Mouse (Mus musculus): ENCODE measurements around the gene Gm5129.

Gene Gm5129

GRCm38 (mm10) chr5:29721159-29721558, 14.6 kb downstream of the Gm5129 start:
- no peak for DNase-seq

DNA sequence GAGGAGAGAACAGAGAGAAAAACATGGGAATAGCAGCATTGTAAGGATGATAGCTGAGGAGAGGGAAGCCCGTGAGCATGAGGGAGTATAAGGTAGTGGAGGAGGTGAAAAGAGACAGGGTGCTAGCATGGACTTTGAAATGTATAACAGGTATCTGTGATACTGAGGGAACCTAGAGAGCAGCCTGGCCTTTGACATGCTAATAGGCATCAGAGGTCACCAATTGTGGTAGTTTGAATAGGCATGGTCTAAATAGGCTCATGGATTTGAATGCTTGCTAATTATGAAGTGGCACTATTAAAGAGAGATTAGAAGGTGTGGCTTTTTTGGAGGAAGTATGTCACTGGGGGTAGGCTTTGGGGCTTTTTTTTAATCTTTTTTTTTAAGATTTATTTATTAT, 22.8 kb downstream of the Gm5129 start:
- no peak for DNase-seq

DNA sequence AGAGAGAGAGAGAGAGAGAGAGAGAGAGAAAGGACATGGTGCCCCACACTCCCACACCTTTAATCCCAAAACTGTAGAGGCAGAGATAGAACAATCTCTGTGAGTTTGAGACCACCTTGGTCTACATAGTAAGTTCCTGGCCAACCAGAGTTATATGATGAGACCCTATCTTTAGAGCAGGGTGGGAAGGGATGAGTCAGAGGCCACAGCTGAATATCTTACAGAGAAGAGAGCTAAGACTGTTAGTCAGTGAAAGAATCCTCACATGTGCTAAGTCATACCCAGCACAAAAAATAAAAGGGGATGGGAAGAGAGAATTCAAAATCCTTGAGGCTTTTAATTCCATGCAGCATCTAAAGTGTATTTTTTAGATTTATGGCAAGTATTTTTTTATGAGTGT, 24.1 kb downstream of the Gm5129 start:
- DNase-seq, result no peak

GRCm38 (mm10) chr5:29708258-29708657, 27.5 kb downstream of the Gm5129 start:
- DNase-seq, result peak in 1 of 2 experiments; percentile 45

DNA sequence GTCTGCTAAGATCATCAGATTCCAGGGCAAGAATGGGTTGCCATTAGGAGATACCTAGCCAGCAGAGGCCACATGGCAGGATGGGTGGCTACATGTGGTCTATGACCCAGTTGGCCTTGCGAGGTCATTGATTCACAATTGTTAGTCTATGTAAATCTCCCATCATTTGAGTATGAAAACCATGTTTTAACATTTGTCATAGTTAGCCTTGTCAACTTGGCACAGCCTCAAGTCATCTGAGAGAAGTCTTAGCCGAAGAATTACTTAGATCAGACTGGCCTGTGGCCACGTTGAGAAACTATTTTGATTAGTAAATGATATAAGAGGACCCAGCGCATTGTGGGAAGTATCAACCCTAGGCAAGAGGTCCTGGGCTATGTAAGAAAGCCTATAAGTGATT, 28.5 kb downstream of the Gm5129 start:
- DNase-seq, result no peak

DNA sequence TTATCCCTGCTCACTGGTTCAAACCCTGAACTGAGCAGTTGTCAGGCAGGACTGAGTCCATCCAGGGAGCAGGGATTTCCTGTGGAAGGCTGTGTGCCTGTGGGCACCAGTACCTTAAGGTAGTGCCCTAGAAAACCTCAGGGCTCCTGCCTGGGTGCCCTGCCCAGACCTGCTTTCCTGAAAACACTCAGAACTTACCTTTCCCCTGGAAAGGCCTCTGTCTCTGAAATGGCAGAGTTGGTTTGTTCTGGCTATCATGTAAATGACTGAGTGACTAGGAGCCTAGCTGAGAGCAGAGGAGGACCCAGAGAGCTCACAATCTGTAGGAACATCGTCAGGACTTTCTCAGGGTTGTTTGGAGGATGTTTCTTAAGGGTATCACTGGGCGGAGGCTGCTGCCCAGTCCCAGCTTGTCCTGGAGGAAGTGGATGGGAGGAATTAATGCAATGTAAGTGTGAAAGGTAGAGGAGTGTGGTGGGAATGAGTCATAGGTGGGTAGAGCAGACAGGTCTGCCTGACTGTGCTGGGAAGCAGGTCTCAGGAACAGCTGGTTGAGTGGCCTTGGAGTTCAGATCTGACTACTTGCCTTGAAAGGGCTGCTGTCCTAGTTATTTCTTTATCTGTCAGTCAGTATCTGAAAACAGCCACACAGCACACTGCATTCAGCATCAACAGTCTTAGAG, 36.1 kb downstream of the Gm5129 start:
- DNase-seq, result no peak

- DNase-seq, result peak in 1 of 2 experiments; percentile 8
These were observed 37.2 kb downstream of the Gm5129 start for GRCm38 (mm10) chr5:29698493-29698892.

GRCm38 (mm10) chr5:29688352-29688751, 47.4 kb downstream of the Gm5129 start:
- no peak for DNase-seq

GRCm38 (mm10) chr5:29687671-29688070, 48.1 kb downstream of the Gm5129 start:
- peak in 1 of 2 experiments; percentile 14 for DNase-seq

Measured in lung, adult 18-20 months (tissue).